Mouse (Mus musculus) limb, embryonic 12.5 days (tissue): ENCODE measurements at regions not wholly inside any gene's neighbourhood (a gene's known extent, or its start where the extent isn't known, plus 50 kb on each side); places are given as distances from the start of the nearest gene placed in this dataset.

Experiments
- ATAC-seq: fragments of 200-750 bp; cut with Nextera tagmentation; 2 replicates; pipeline ENCODE4 v1.8.0; 2017; ENCODE audit warnings: low read depth, moderate TSS enrichment; ENCODE audit not compliant: insufficient number of reproducible peaks, insufficient read depth, low FRiP score, low TSS enrichment
- H3K27ac ChIP-seq: fragments of 300-500 bp; sonication (generic); 2 replicates; pipeline ENCODE4 v1.5.1; 2016; ENCODE audit warnings: mild to moderate bottlenecking, moderate library complexity
- H3K27me3 ChIP-seq: fragments of 300-500 bp; sonication (generic); 2 replicates; pipeline ENCODE4 v1.6.1; 2016; ENCODE audit warnings: mild to moderate bottlenecking, moderate library complexity
- H3K36me3 ChIP-seq: fragments of 300-500 bp; sonication (generic); 2 replicates; pipeline ENCODE4 v1.6.1; 2016; ENCODE audit warnings: mild to moderate bottlenecking, moderate library complexity
- H3K4me1 ChIP-seq: fragments of 300-500 bp; sonication (generic); replicated peaks from 2 replicates; pipeline ENCODE4 v1.6.1; 2016
- H3K4me2 ChIP-seq: fragments of 300-500 bp; sonication (generic); 2 replicates; pipeline ENCODE4 v1.6.1; 2016; ENCODE audit warnings: mild to moderate bottlenecking, moderate library complexity
- H3K4me3 ChIP-seq: fragments of 300-500 bp; sonication (generic); replicated peaks from 2 replicates; pipeline ENCODE4 v1.5.1; 2016; ENCODE audit warnings: mild to moderate bottlenecking
- H3K9ac ChIP-seq: fragments of 300-500 bp; sonication (generic); replicated peaks from 2 replicates; pipeline ENCODE4 v1.6.1; 2016; ENCODE audit warnings: mild to moderate bottlenecking, moderate library complexity
- H3K9me3 ChIP-seq: fragments of 300-500 bp; sonication (generic); 2 replicates; pipeline ENCODE4 v1.6.1; 2016; ENCODE audit warnings: mild to moderate bottlenecking, moderate library complexity
- WGBS: fragments of 180-500 bp; shearing (Covaris S2); methylation state at CpG from one replicate; pipeline ENCODE4 v1.1.7; 2016; 5-methylcytosine and 5-hydroxymethylcytosine counted together

DNA sequence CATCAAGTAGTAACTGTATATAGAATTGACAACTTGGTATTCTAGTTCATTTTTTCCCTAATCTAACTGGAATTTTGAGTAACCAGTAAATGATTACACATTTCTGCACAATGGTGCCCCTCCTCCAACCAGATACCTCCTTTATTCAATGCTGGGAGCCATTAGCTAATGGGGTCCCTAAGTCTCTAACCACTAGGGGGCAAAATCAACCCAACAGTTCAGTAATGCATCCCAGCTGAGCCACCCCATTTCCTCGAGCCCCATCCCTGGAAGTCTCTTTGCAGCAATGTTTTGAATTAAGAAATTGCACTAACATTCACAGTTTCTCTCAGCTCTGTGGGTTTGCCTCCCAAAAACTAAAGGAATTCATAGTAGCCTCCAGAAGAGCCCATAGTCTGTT is 774.9 kb downstream of the 5730522E02Rik start:
- Histone ChIP-seq H3K9me3 (peaks cover 7% of the 10 kb centered on the region; the same call in 1 of the 2 replicates), H3K4me2 (no peak overlapping the region)
- no peak for ATAC-seq

GRCm38 (mm10) chr11:25423186-25423585 is 787.4 kb downstream of the 5730522E02Rik start:
- Histone ChIP-seq H3K27me3 (no peaks in the 10 kb centered on the region), H3K4me1 (peaks cover 10% of the 10 kb centered on the region), H3K36me3 (no peaks in the 10 kb centered on the region), H3K9me3 (no peaks in the 10 kb centered on the region), H3K27ac (peak overlapping the region; percentile 53; the same call in 1 of the 2 replicates), H3K4me3 (no peak overlapping the region), H3K9ac (no peak overlapping the region), H3K4me2 (no peak overlapping the region)
- 80% methylated on average over 4 of the region's 4 CpGs for WGBS
- ATAC-seq: peak; percentile 63

More for the DNA sequence above, 774.9 kb downstream of the 5730522E02Rik start:
- Histone ChIP-seq H3K4me3 (no peak overlapping the region), H3K4me1 (no peaks in the 10 kb centered on the region), H3K9ac (no peak overlapping the region), H3K36me3 (no peaks in the 10 kb centered on the region), H3K27ac (no peak overlapping the region), H3K27me3 (no peaks in the 10 kb centered on the region)
- 11% methylated on average over 1 of the region's 1 CpGs for WGBS

DNA sequence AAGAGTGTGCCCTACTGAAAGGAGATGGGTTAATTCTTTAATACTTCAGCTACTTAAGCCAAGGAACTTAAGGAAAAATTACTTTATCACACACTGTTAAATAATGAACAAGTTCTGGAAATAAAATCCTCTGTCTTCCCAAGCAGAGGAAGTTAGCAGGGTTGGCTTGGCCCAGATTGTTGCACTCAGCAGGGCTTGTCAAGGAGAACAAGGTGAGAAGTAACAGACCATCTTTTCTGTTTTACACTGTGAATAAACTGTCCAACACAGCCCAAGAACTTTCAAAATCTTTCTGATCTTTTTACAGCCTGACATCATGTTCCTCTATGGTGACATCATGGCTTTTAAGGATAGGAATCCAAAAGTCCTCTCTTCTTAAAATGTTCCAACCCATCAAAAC is 789.1 kb downstream of the 5730522E02Rik start:
- no peak overlapping the region for H3K27ac ChIP-seq
- no peaks in the 10 kb centered on the region for H3K9me3 ChIP-seq
- no peaks in the 10 kb centered on the region for H3K27me3 ChIP-seq
- ATAC-seq: no peak
- H3K36me3 ChIP-seq: no peaks in the 10 kb centered on the region
- no peak overlapping the region for H3K4me2 ChIP-seq
- H3K4me3 ChIP-seq: no peak overlapping the region
- no peak overlapping the region for H3K9ac ChIP-seq
- peaks cover 10% of the 10 kb centered on the region for H3K4me1 ChIP-seq

DNA sequence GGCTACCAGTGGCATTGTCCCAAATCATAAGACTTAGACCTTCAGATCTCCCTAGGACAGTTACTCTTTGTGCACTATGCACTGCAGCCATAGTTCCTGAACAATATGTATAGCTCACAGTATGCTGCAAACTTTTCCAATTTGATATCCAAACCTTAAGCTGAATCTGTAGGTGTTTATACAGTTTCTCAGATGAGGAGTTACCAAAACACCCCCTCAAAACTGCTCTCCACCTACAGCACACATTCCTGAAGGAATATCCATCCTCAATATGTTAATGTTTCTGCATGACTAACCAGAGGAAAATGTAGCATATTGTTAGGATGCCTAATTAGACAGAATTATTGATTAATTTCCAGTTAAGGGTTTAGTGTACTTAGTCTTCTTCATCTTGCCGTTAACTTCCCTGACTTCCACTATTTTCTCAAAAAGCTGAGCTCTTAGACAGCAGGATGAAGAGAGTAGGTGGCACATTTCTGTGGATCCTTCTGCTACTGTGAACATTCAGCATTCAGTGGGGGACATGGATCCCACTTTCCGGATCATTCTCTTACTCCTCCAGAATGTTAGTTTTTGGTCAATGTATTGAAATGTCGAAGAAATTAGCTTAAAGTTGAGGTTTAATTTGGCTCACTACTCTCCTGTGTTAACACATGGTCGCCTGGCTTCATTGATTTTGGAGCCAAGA is 800.0 kb downstream of the 5730522E02Rik start:
- H3K4me3 ChIP-seq: no peak overlapping the region
- no peaks in the 10 kb centered on the region for H3K9me3 ChIP-seq
- no peak overlapping the region for H3K27ac ChIP-seq
- no peak overlapping the region for H3K4me2 ChIP-seq
- H3K27me3 ChIP-seq: no peaks in the 10 kb centered on the region
- no peak for ATAC-seq
- WGBS: 84% methylated on average over 4 of the region's 4 CpGs
- no peaks in the 10 kb centered on the region for H3K36me3 ChIP-seq
- no peaks in the 10 kb centered on the region for H3K4me1 ChIP-seq
- no peak overlapping the region for H3K9ac ChIP-seq

- WGBS: 79% methylated on average over 2 of the region's 2 CpGs
- Histone ChIP-seq H3K4me3 (no peak overlapping the region), H3K4me2 (no peak overlapping the region), H3K36me3 (no peaks in the 10 kb centered on the region), H3K27ac (no peak overlapping the region), H3K27me3 (no peaks in the 10 kb centered on the region), H3K9me3 (no peaks in the 10 kb centered on the region), H3K9ac (no peak overlapping the region), H3K4me1 (no peaks in the 10 kb centered on the region)
- no peak for ATAC-seq
Measured at GRCm38 (mm10) chr11:25391649-25392048, 818.9 kb downstream of the 5730522E02Rik start.

GRCm38 (mm10) chr11:25367111-25367510 is 843.5 kb downstream of the 5730522E02Rik start:
- H3K27ac ChIP-seq: no peak overlapping the region
- no peaks in the 10 kb centered on the region for H3K9me3 ChIP-seq
- no peak overlapping the region for H3K4me3 ChIP-seq
- H3K27me3 ChIP-seq: no peaks in the 10 kb centered on the region
- no peak for ATAC-seq
- no peak overlapping the region for H3K4me2 ChIP-seq
- H3K36me3 ChIP-seq: no peaks in the 10 kb centered on the region
- WGBS: 93% methylated on average over 2 of the region's 2 CpGs
- H3K4me1 ChIP-seq: no peaks in the 10 kb centered on the region
- H3K9ac ChIP-seq: no peak overlapping the region

- Histone ChIP-seq H3K36me3 (no peaks in the 10 kb centered on the region), H3K4me1 (no peaks in the 10 kb centered on the region), H3K4me3 (no peak overlapping the region), H3K27ac (no peak overlapping the region), H3K9me3 (no peaks in the 10 kb centered on the region), H3K4me2 (no peak overlapping the region), H3K9ac (no peak overlapping the region), H3K27me3 (no peaks in the 10 kb centered on the region)
- WGBS: 74% methylated on average over 6 of the region's 6 CpGs
- no peak for ATAC-seq
Measured at GRCm38 (mm10) chr11:25365433-25365832, 845.1 kb downstream of the 5730522E02Rik start.

DNA sequence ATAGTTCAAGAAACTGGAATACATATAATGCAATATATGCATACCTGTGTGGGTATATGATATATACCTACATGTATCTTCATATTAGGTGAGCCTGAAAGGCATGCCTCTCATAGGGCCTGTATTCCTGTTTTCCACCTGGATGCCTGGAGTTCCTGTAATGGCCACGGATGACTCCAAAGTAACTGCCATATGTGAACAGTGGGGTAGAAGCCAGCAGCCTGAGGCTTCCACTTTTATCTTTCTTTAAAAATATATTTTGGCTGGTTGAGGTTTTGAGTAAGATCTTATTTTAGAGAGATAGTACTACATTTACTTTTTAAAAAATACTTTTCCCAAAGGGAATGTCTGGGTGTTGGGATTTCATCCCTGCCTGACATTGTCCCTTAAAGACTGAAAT is 850.8 kb downstream of the 5730522E02Rik start:
- no peak overlapping the region for H3K4me2 ChIP-seq
- H3K9ac ChIP-seq: no peak overlapping the region
- no peak for ATAC-seq
- WGBS: 86% methylated on average over 1 of the region's 1 CpGs
- H3K4me1 ChIP-seq: peaks cover 15% of the 10 kb centered on the region
- no peaks in the 10 kb centered on the region for H3K9me3 ChIP-seq
- H3K27me3 ChIP-seq: no peaks in the 10 kb centered on the region
- no peaks in the 10 kb centered on the region for H3K36me3 ChIP-seq
- H3K4me3 ChIP-seq: no peak overlapping the region
- no peak overlapping the region for H3K27ac ChIP-seq

DNA sequence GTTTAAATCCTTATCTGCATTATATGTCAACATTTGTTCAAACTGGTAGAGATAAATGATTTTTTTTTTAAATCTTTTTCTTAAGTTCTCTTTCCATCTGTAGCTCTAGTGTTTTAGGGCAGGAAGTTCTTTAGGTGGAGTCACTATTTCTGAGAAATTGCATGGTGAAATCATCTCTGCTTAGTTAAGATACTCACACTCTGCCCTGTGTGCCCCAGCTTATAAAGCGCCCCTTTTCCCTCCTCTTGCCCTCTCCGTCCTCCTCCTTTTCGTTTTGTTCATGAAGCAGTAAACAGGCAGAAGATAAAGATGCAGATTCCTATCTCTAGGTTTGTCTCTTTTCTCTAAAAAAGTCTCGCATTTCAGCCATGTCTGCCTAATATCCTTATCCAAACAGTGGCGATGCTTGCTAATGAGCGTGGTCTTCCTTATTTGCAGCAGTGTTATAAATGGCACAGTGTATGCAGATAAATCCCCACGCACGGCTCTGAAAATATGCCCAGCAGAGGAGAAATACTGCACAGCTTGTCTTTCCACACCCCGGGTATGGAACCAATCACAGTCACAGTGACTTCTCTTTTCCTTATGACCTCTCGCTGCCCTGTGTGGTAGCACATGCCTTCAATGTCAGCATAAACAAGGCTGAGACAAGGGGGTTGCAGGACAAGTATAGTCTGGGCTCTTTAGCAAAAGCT is 852.7 kb downstream of the 5730522E02Rik start:
- peak overlapping the region; percentile 24; the same call in 1 of the 2 replicates for H3K4me3 ChIP-seq
- peak overlapping the region; percentile 56 for H3K4me2 ChIP-seq
- 37% methylated on average over 10 of the region's 10 CpGs for WGBS
- H3K36me3 ChIP-seq: no peaks in the 10 kb centered on the region
- no peaks in the 10 kb centered on the region for H3K9me3 ChIP-seq
- H3K27me3 ChIP-seq: no peaks in the 10 kb centered on the region
- ATAC-seq: no peak
- H3K9ac ChIP-seq: no peak overlapping the region
- peaks cover 15% of the 10 kb centered on the region for H3K4me1 ChIP-seq
- H3K27ac ChIP-seq: no peak overlapping the region

DNA sequence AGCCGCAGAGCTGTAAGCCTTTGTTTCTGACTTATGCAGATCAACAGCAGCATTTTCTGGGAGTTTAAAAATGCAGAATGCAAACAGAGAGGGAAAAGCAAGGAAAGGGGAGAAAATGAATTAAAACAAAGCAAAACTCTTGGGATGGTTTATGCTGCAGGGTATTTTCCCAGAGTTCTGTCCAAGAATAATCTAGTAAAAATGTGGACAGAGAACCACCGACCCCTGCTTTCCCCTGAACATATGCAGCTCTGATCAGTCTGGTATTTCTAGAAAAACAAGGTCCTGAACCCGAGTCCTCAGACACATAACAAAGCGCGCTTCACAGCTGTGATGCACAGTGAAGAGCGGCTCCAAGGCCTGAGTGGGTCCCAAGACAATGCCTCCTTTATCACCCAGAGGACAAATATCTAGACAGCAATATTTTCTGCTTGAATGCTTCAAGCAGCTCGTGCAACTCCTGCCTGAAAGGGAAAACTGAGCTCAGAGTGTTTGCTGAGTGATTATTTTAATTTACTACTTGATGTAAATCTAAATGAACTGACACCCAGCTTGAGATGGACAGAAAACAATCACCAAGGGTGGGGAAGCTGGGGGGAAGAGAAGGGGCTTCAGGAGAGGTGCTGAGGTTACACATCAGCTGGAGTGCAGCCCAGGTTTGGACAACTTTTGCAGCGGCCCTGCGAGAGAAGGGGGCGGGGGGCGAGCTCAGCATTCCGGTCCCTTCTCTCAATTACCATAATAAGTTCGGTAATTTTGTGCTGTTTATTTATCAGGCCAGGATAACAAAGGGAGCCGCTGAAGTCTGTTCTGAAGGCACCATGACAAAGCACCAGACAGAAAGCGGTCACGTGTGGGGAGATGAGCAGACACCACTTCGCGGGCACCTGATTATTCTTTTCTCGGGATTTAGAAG is 853.6 kb downstream of the 5730522E02Rik start:
- H3K36me3 ChIP-seq: no peaks in the 10 kb centered on the region
- H3K9me3 ChIP-seq: no peaks in the 10 kb centered on the region
- H3K4me1 ChIP-seq: peaks cover 15% of the 10 kb centered on the region
- ATAC-seq: no peak
- H3K27ac ChIP-seq: no peak overlapping the region
- WGBS: 24% methylated on average over 19 of the region's 19 CpGs
- no peaks in the 10 kb centered on the region for H3K27me3 ChIP-seq
- H3K4me2 ChIP-seq: peak overlapping the region; percentile 56
- H3K4me3 ChIP-seq: peak overlapping the region; percentile 24
- peak overlapping the region; percentile 24; the same call in 1 of the 2 replicates for H3K9ac ChIP-seq

DNA sequence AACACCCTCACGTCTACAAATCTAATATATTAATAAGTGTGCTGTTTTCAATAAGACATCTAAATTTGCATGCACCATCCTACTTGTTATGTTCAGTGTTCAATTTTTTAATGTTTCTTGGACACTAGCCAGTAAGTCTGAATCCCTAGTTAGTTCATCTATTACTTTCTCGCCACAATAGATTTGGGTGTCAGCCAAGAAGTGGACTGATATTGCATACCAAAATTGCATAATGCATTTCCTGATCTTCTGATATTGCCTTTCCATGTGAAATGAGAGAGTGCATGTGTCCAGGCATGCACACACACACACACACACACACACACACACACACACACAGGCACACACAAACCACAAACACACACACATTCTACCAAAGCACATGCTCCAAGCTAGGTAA is 874.9 kb downstream of the 5730522E02Rik start:
- no peak overlapping the region for H3K27ac ChIP-seq
- no peaks in the 10 kb centered on the region for H3K27me3 ChIP-seq
- H3K4me2 ChIP-seq: no peak overlapping the region
- H3K9ac ChIP-seq: no peak overlapping the region
- WGBS: 74% methylated on average over 2 of the region's 2 CpGs
- no peaks in the 10 kb centered on the region for H3K36me3 ChIP-seq
- no peaks in the 10 kb centered on the region for H3K9me3 ChIP-seq
- ATAC-seq: no peak
- H3K4me1 ChIP-seq: no peaks in the 10 kb centered on the region
- no peak overlapping the region for H3K4me3 ChIP-seq
